Mouse (Mus musculus) thymus, adult 18-20 months (tissue): Measurements from ENCODE around the gene Oser1.
"Not testable (repeated sequence)": the region's sequence is repeated elsewhere in the genome, so short reads cannot be mapped to it uniquely, and the experiment has no call there.

ENCODE experiments used
- DNase-seq, 2 experiments: peaks; one replicate each; pipeline ENCODE4 v3.0.0; 2022; ENCODE audit warnings: mixed read lengths in 2 of 2

Oser1 gene

GRCm38 (mm10) chr2:163424597-163424996, at the start of gene Oser1:
Gene Oser1 (minus strand): TSS chr2:163424697.
- DNase-seq, result no peak

GRCm38 (mm10) chr2:163472466-163472851, 48.0 kb upstream of the Oser1 start, which contains the start of gene Fitm2:
Gene Fitm2 (minus strand): TSS chr2:163472629.
- peak; percentile 89 to 90 for DNase-seq

- DNase-seq, result no peak
Observed at GRCm38 (mm10) chr2:163471710-163472465, 47.4 kb upstream of the Oser1 start.

- no peak for DNase-seq
Observed at GRCm38 (mm10) chr2:163471136-163471535, 46.6 kb upstream of the Oser1 start.

GRCm38 (mm10) chr2:163469711-163470110, 45.2 kb upstream of the Oser1 start:
- no peak for DNase-seq

- no peak for DNase-seq
Observed at GRCm38 (mm10) chr2:163468866-163469265, 44.4 kb upstream of the Oser1 start.

GRCm38 (mm10) chr2:163467585-163467984, 43.1 kb upstream of the Oser1 start:
- DNase-seq, result no peak

GRCm38 (mm10) chr2:163466771-163467170, 42.3 kb upstream of the Oser1 start:
- no peak for DNase-seq

GRCm38 (mm10) chr2:163464562-163464961, 40.1 kb upstream of the Oser1 start:
- no peak for DNase-seq

GRCm38 (mm10) chr2:163463998-163464397, 39.5 kb upstream of the Oser1 start:
- no peak for DNase-seq

GRCm38 (mm10) chr2:163463251-163463769, 38.8 kb upstream of the Oser1 start:
- DNase-seq, result no peak

GRCm38 (mm10) chr2:163462801-163463200, 38.3 kb upstream of the Oser1 start:
- DNase-seq, result no peak

- DNase-seq, result no peak
Observed at GRCm38 (mm10) chr2:163462386-163462785, 37.9 kb upstream of the Oser1 start.

- not testable (repeated sequence) for DNase-seq
Observed at GRCm38 (mm10) chr2:163461307-163461706, 36.8 kb upstream of the Oser1 start.

GRCm38 (mm10) chr2:163460622-163461021, 36.1 kb upstream of the Oser1 start:
- no peak for DNase-seq

- no peak for DNase-seq
Observed at GRCm38 (mm10) chr2:163459380-163459779, 34.9 kb upstream of the Oser1 start.

GRCm38 (mm10) chr2:163458539-163459265, 34.2 kb upstream of the Oser1 start:
- no peak for DNase-seq

GRCm38 (mm10) chr2:163453378-163453777, 28.9 kb upstream of the Oser1 start:
- DNase-seq, result no peak

GRCm38 (mm10) chr2:163452738-163453137, 28.2 kb upstream of the Oser1 start:
- no peak for DNase-seq

- no peak for DNase-seq
Observed at GRCm38 (mm10) chr2:163450668-163451295, 26.3 kb upstream of the Oser1 start.

- DNase-seq, result no peak
Observed at GRCm38 (mm10) chr2:163449276-163449675, 24.8 kb upstream of the Oser1 start.

- no peak for DNase-seq
Observed at GRCm38 (mm10) chr2:163447375-163447774, 22.9 kb upstream of the Oser1 start.

- no peak for DNase-seq
Observed at GRCm38 (mm10) chr2:163444017-163444416, 19.5 kb upstream of the Oser1 start.
